Mouse (Mus musculus) forebrain, embryonic 15.5 days (tissue): ENCODE results near the gene Opn1sw. TPM values are rescaled to one million over a fixed set of nuclear protein-coding genes. Genes with fewer than 3 reads are reported as not detected.
"Not testable (repeated sequence)": the region's sequence is repeated elsewhere in the genome, so short reads cannot be mapped to it uniquely, and the experiment has no call there.

Experiments
- ATAC-seq: fragments of 200-750 bp; cut with Nextera tagmentation; replicated peaks from 2 replicates; pipeline ENCODE4 v1.8.0; 2017; ENCODE audit warnings: mild to moderate bottlenecking, moderate TSS enrichment, moderate library complexity
- H3K27ac ChIP-seq: fragments of 300-500 bp; sonication (generic); replicated peaks from 2 replicates; pipeline ENCODE4 v1.5.1; 2015; ENCODE audit warnings: mild to moderate bottlenecking, inconsistent platforms
- H3K27me3 ChIP-seq: fragments of 300-500 bp; sonication (generic); 2 replicates; pipeline ENCODE4 v1.6.1; 2015; ENCODE audit warnings: inconsistent platforms
- H3K36me3 ChIP-seq: fragments of 300-500 bp; sonication (generic); 2 replicates; pipeline ENCODE4 v1.6.1; 2015; ENCODE audit warnings: mild to moderate bottlenecking, inconsistent platforms
- H3K4me1 ChIP-seq: fragments of 300-500 bp; sonication (generic); 2 replicates; pipeline ENCODE4 v1.6.1; 2015; ENCODE audit warnings: inconsistent platforms
- H3K4me2 ChIP-seq: fragments of 300-500 bp; sonication (generic); replicated peaks from 2 replicates; pipeline ENCODE4 v1.6.1; 2015; ENCODE audit warnings: mild to moderate bottlenecking, inconsistent platforms
- H3K4me3 ChIP-seq: fragments of 300-500 bp; sonication (generic); 2 replicates; pipeline ENCODE4 v1.5.1; 2015; ENCODE audit warnings: mild to moderate bottlenecking, inconsistent platforms
- H3K9ac ChIP-seq: fragments of 300-500 bp; sonication (generic); replicated peaks from 2 replicates; pipeline ENCODE4 v1.6.1; 2015; ENCODE audit warnings: mild to moderate bottlenecking, inconsistent platforms
- H3K9me3 ChIP-seq: fragments of 300-500 bp; sonication (generic); 2 replicates; pipeline ENCODE4 v1.6.1; 2016; ENCODE audit warnings: inconsistent platforms
- WGBS: fragments of 180-500 bp; shearing (Covaris S2); methylation state at CpG from one replicate; pipeline ENCODE4 v1.1.7; 2015; ENCODE audit warnings: mixed read lengths; 5-methylcytosine and 5-hydroxymethylcytosine counted together
- microRNA-seq: library from miRNA; unstranded; fragments of <30 nt; microRNA quantifications from one replicate; pipeline ENCODE4, GENCODE M21; 2016
- polyA plus RNA-seq: library from polyadenylated mRNA; unstranded; fragments of >200 nt; fragmentation: Nextera tagmentation; extraction: Ambion mirVana; gene quantifications from 2 replicates; pipeline ENCODE4 v1.2.1, GENCODE M21; 2015

The Opn1sw gene
- polyA plus RNA-seq, 1 experiment from 2014 or later: 0.37 TPM

DNA sequence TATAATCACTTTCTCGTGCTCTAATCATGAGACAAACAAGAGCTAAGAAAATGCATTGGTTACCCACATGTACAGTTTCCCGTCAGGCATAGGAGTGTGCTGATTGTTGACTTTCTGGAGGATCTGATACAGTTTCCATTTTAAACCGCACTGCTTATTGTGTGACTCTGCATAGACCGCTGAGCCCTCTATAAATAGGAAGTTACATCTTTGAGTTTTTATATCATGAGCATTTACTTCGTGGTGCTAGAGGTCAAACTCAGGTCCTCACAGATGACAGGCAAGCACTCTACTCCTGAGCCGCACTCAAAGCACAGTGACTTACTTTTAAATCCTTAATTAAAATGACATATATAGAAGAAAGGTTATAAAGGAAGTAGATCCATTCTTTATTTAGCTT is 28.1 kb downstream of the Opn1sw start:
- H3K27ac ChIP-seq: no peak overlapping the region
- no peaks in the 10 kb centered on the region for H3K9me3 ChIP-seq
- no peaks in the 10 kb centered on the region for H3K27me3 ChIP-seq
- H3K36me3 ChIP-seq: peaks cover 18% of the 10 kb centered on the region; the same call in 1 of the 2 replicates
- 91% methylated on average over 6 of the region's 6 CpGs for WGBS
- H3K4me3 ChIP-seq: no peak overlapping the region
- H3K9ac ChIP-seq: no peak overlapping the region
- H3K4me2 ChIP-seq: no peak overlapping the region
- H3K4me1 ChIP-seq: peaks cover 27% of the 10 kb centered on the region
- ATAC-seq: no peak

- Histone ChIP-seq H3K4me1 (peaks cover 27% of the 10 kb centered on the region), H3K27ac (no peak overlapping the region), H3K9ac (no peak overlapping the region), H3K36me3 (peaks cover 17% of the 10 kb centered on the region; the same call in 1 of the 2 replicates), H3K27me3 (no peaks in the 10 kb centered on the region), H3K9me3 (no peaks in the 10 kb centered on the region), H3K4me3 (no peak overlapping the region), H3K4me2 (no peak overlapping the region)
- 84% methylated on average over 3 of the region's 3 CpGs for WGBS
- ATAC-seq: no peak
These were observed 28.9 kb downstream of the Opn1sw start for GRCm38 (mm10) chr6:29359386-29359785.

- Histone ChIP-seq H3K4me3 (no peak overlapping the region), H3K4me2 (no peak overlapping the region), H3K4me1 (peaks cover 32% of the 10 kb centered on the region), H3K9ac (no peak overlapping the region), H3K36me3 (peaks cover 14% of the 10 kb centered on the region; the same call in 1 of the 2 replicates), H3K27me3 (no peaks in the 10 kb centered on the region), H3K9me3 (no peaks in the 10 kb centered on the region), H3K27ac (no peak overlapping the region)
- 67% methylated on average over 5 of the region's 5 CpGs for WGBS
- ATAC-seq: no peak
These were observed 35.5 kb downstream of the Opn1sw start for GRCm38 (mm10) chr6:29352816-29353215.

DNA sequence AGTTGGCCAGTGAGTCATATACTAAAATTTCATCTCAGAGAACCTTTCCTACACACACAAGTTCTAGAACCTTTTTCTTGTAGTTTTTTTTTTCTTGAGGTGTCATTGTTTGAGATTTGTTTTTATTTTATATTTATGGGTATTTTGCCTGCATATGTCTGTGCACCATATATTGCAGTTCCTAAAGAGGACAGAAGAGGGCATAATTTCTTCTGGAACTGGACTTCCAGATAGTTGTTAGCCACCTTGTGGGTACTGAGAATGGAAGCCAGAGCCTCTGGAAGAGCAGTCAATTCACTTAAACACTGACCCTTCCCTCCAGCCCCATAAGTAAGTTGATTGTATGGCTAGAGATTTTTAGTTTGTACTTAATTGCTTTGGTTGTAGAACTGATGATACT is 36.7 kb downstream of the Opn1sw start:
- H3K36me3 ChIP-seq: 0 out of 2 replicates have a peak, but pooled peaks cover 4% of the 10 kb centered on the region
- peaks cover 37% of the 10 kb centered on the region for H3K4me1 ChIP-seq
- no peak overlapping the region for H3K4me2 ChIP-seq
- H3K4me3 ChIP-seq: no peak overlapping the region
- H3K27ac ChIP-seq: no peak overlapping the region
- no peak for ATAC-seq
- no peaks in the 10 kb centered on the region for H3K27me3 ChIP-seq
- no peak overlapping the region for H3K9ac ChIP-seq
- no peaks in the 10 kb centered on the region for H3K9me3 ChIP-seq

DNA sequence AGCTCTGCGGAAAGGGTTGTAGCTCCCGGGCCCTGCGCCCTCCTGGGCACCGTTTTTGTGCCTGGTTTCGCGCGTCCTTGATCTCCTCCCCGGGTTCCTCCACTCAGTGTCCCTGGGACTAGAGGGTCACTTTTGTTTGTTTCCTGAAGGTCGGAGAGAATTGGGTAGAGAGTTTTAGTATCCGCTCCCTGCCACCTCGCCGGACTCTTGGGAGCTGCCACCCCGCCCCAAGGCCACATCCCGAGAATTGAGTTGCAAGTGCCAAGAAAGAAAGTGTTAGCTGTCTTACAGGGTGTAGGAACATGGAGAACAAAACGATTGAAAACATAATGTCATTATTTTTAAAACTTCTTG is 39.9 kb downstream of the Opn1sw start:
- H3K4me2 ChIP-seq: peak overlapping the region; percentile 69
- no peaks in the 10 kb centered on the region for H3K36me3 ChIP-seq
- no peak for ATAC-seq
- H3K4me1 ChIP-seq: peaks cover 35% of the 10 kb centered on the region
- peak overlapping the region; percentile 67 for H3K9ac ChIP-seq
- no peaks in the 10 kb centered on the region for H3K9me3 ChIP-seq
- peak overlapping the region; percentile 62 for H3K4me3 ChIP-seq
- peak overlapping the region; percentile 83 for H3K27ac ChIP-seq
- H3K27me3 ChIP-seq: no peaks in the 10 kb centered on the region
- WGBS: under 1% methylated on average over 15 of the region's 15 CpGs

DNA sequence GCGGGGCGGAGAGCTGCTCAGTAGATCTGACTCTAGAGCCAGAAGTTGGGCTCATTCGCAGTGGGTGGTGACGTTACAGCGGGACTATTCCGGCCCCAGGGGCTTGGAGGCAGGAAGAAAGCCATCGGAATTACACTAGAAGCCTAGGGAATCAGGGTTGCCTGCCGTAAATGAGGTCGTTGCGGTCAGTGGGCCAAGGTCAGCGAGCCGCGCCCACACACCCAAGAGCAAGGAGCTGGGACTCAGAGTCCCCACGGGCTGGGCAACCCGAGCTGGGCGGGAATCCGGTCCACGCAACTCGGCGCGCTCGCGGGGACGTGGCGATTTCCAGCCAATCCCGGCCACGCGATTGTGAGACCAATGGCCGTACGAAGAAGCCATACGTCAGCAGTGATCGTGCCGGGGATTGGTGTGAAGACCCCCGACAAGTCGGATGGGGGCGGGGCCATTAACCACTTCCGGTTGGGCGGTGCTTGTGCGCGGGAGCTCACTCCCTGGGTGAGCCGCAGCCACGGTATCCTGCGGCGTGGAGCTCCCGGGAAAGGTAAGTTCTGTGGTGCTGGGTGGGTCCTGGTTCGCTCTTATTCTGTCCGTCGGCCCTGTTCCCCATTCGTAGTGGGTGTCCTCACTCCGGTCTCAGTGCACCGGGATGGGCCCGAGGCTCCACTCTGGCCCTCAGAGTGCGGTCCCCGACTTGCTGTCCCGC is 40.5 kb downstream of the Opn1sw start, which contains the start of gene Calu:
TSS of gene Calu (plus strand) at position 405 of the 706 bp plus-strand sequence.
- ATAC-seq: peak; percentile 99
- H3K9ac ChIP-seq: peak within 1 kb of the TSS; percentile 68
- under 1% methylated on average over 55 of the region's 55 CpGs for WGBS

DNA sequence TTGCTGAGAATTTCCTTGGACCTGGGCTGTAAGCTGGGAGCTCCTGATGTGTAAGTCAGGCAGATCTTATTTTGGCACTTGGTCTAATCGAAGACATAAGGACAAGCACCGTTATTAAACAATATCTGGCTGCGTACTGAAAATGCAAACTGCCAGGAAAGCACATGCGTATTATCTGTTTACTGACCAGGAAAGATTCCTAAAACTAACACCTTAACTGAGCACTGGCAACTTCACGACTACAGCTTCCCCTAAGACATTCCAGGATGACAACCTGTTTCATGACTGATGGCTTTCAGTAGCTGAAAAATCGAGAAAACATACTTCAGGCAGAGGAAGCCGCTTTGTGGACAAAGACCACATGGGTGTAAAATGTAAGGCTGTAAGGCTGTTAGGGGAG is 41.1 kb downstream of the Opn1sw start:
- Histone ChIP-seq H3K27ac (peak overlapping the region; percentile 83), H3K4me1 (peaks cover 28% of the 10 kb centered on the region), H3K4me3 (peak overlapping the region; percentile 62), H3K4me2 (peak overlapping the region; percentile 75), H3K27me3 (no peaks in the 10 kb centered on the region), H3K9ac (peak overlapping the region; percentile 68), H3K9me3 (no peaks in the 10 kb centered on the region), H3K36me3 (no peaks in the 10 kb centered on the region)
- WGBS: 36% methylated on average over 7 of the region's 7 CpGs
- ATAC-seq: no peak

More for the DNA sequence above, 40.5 kb downstream of the Opn1sw start, which contains the start of gene Calu:
- Histone ChIP-seq H3K4me1 (peaks cover 31% of the 10 kb centered on the region), H3K27me3 (no peaks in the 10 kb centered on the region), H3K9me3 (no peaks in the 10 kb centered on the region), H3K4me3 (peak within 1 kb of the TSS; percentile 62), H3K36me3 (no peaks in the 10 kb centered on the region), H3K4me2 (peak within 1 kb of the TSS; percentile 75), H3K27ac (peak within 1 kb of the TSS; percentile 83)

DNA sequence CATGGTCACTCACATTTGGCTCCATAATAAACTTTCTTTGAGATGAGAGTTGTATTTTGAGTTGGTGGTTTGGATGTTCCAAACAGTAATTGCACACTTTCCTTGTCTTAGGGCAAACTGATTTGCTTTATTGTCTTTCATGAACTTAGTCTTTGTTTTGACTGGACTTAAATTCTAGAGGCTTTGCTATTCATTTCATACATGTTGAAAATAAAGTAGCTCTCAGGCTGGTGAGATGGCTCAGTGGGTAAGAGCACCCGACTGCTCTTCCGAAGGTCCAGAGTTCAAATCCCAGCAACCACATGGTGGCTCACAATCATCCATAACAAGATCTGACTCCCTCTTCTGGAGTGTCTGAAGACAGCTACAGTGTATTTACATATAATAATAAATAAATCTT is 41.8 kb downstream of the Opn1sw start:
- not testable (repeated sequence) for ATAC-seq, H3K27me3 ChIP-seq, H3K9me3 ChIP-seq, H3K9ac ChIP-seq, H3K27ac ChIP-seq, H3K4me2 ChIP-seq, H3K36me3 ChIP-seq, H3K4me3 ChIP-seq
- H3K4me1 ChIP-seq: peaks cover 28% of the 10 kb centered on the region
- 92% methylated on average over 2 of the region's 2 CpGs for WGBS

DNA sequence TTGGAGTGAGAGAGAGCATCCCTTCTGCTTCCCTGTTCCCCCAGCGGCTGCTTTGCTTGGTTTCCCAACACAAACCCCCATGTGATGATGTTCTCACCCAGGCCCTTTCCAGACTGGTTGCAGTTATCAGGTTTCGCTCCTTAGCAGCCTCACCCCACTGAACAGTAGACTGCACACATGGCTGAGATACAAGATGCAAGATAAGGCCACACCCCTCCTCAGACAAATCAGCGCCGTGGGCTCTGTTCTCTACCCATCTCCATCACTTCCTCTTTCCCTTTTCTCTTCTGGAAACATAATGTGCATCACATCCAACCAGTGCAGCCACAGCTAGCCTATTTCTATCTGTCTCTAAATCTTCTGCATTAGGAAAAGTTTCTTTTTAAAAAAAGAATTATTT is 58.8 kb downstream of the Opn1sw start:
- no peak overlapping the region for H3K27ac ChIP-seq
- H3K4me3 ChIP-seq: no peak overlapping the region
- no peak for ATAC-seq
- H3K9ac ChIP-seq: no peak overlapping the region
- H3K36me3 ChIP-seq: no peaks in the 10 kb centered on the region
- H3K9me3 ChIP-seq: no peaks in the 10 kb centered on the region
- H3K4me1 ChIP-seq: no peaks in the 10 kb centered on the region
- no peak overlapping the region for H3K4me2 ChIP-seq
- H3K27me3 ChIP-seq: no peaks in the 10 kb centered on the region
- 82% methylated on average over 4 of the region's 4 CpGs for WGBS

GRCm38 (mm10) chr6:29326961-29327360 is 61.3 kb downstream of the Opn1sw start:
- H3K9me3 ChIP-seq: no peaks in the 10 kb centered on the region
- 91% methylated on average over 9 of the region's 9 CpGs for WGBS
- no peaks in the 10 kb centered on the region for H3K4me1 ChIP-seq
- H3K4me3 ChIP-seq: no peak overlapping the region
- ATAC-seq: no peak
- no peak overlapping the region for H3K9ac ChIP-seq
- H3K27ac ChIP-seq: no peak overlapping the region
- H3K4me2 ChIP-seq: no peak overlapping the region
- H3K27me3 ChIP-seq: no peaks in the 10 kb centered on the region
- no peaks in the 10 kb centered on the region for H3K36me3 ChIP-seq

Small RNA genes lying within 50 kb of the gene (microRNA-seq; reads per million reads assigned to microRNA genes)
- gene Gm26220 (not detected), gene Gm44354 (not detected)

Other genes with a start within 250 kb of the Opn1sw start
- 41.4 and 41.6 TPM in 2 replicates for gene Rbm28, start 223.5 kb downstream of the Opn1sw start, polyA plus RNA-seq
- gene Prrt4, start 208.9 kb downstream of the Opn1sw start, polyA plus RNA-seq: 4.5 and 4.7 TPM in 2 replicates
- gene Impdh1, start 172.1 kb downstream of the Opn1sw start, polyA plus RNA-seq: 54.5 and 57.3 TPM in 2 replicates
- 44.3 and 46.1 TPM in 2 replicates for gene Hilpda, start 116.0 kb downstream of the Opn1sw start, polyA plus RNA-seq
- gene Fam71f2, start 108.9 kb downstream of the Opn1sw start, polyA plus RNA-seq: 0.56 and 0.60 TPM in 2 replicates
- gene Fam71f1, start 69.3 kb downstream of the Opn1sw start, polyA plus RNA-seq: not detected in 2 replicates
- 162 and 170 TPM in 2 replicates for gene Calu, start 40.4 kb downstream of the Opn1sw start, polyA plus RNA-seq
- gene Ccdc136, start 7.8 kb upstream of the Opn1sw start, polyA plus RNA-seq: 42.2 and 42.8 TPM in 2 replicates
- 1.9 and 2.0 TPM in 2 replicates for gene Flnc, start 44.8 kb upstream of the Opn1sw start, polyA plus RNA-seq
- 327 TPM in 2 replicates for gene Atp6v1f, start 79.2 kb upstream of the Opn1sw start, polyA plus RNA-seq
- gene Atp6v1fnb, start 83.0 kb upstream of the Opn1sw start, polyA plus RNA-seq: 0.29 TPM in 1 of 2 replicates, not detected in the other
- gene Kcp, start 119.5 kb upstream of the Opn1sw start, polyA plus RNA-seq: 9.6 and 13.3 TPM in 2 replicates
- gene Irf5, start 138.2 kb upstream of the Opn1sw start, polyA plus RNA-seq: 1.3 and 1.4 TPM in 2 replicates
- 107 and 111 TPM in 2 replicates for gene Tnpo3, start 221.4 kb upstream of the Opn1sw start, polyA plus RNA-seq